Mouse (Mus musculus) gastrocnemius, adult 8-10 months (tissue): Measurements from ENCODE around the gene Mrps25. TPM values are rescaled to one million over a fixed set of nuclear protein-coding genes. Genes with fewer than 3 reads are reported as not detected.

Source experiments
- DNase-seq, 2 experiments: peaks; one replicate each; pipeline ENCODE4 v3.0.0; 2022; ENCODE audit warnings: low spot score in 2 of 2
- total RNA-seq, 4 experiments: library from RNA; stranded (reverse); gene quantifications; 2 replicates each; pipeline ENCODE4 v1.2.4; 2022

Gene Mrps25
- total RNA-seq, result 10 to 100 TPM; 30.4 to 36.8 (median 36.1) TPM

DNA sequence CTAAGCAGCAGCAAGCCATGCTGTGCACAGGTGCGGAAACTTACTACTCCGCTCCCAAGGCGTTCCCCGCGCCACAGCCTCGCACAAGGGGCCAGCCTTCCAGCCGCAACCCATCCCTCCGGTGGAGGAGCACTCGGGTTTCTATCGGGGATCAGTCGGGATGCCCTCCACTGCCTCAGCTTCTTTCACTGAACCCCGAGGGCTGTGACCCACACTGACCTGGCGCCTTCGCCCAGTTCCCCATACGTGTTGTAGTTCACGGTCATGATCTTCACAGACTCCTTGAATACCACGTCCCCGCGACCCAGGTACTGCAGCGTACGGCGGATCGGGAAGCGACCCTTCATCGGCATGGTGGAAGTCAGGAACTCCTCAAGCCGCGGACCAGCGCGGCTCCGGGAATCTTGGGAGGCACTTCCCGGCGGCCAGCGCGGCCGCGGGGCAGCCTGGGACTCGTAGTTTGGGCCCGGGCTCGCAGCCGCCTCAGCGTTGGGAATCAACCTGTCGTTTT, at the start of gene Mrps25:
Gene Mrps25, minus strand, starts transcription at position 413 of the 511 bp plus-strand sequence.
- peak; percentile 29 to 44 for DNase-seq

DNA sequence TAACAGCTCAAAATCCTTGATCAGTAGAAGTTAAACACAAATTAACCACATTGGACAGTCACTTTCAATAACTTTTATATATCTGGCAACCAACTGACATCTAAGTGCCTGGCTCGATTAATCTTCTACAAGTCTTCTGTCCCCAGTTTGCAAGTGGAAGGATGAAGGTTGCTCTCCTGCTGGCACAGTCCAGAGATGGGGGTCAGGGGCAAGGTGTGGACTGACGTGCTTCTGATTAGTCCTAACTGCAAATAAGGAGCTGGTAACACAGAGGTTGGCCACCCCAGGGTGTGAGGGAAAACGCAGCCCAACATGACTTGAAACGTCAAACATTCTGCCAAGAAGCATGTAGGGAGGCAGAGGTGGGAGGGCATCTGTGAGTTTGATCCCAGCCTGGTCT, 47.9 kb upstream of the Mrps25 start:
- no peak for DNase-seq

DNA sequence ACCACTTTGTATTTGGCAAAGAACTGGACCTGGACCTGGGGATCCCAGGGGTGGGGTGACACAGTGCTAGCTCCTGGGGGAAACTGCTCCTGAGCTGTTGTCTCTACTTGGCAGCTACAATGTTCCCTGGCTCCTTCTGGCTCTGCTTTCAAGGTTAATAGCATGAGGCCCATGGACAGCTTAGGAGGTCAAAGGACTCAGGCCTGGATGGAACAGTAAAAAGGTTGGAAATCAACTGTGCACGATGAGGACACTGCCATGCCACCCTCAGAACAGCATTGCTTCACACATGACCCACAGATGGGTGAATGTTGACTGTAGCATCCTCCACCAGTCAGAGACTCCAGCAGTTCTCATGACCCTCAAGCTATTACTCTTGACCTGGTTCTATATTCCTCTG, 47.5 kb upstream of the Mrps25 start:
- no peak for DNase-seq

DNA sequence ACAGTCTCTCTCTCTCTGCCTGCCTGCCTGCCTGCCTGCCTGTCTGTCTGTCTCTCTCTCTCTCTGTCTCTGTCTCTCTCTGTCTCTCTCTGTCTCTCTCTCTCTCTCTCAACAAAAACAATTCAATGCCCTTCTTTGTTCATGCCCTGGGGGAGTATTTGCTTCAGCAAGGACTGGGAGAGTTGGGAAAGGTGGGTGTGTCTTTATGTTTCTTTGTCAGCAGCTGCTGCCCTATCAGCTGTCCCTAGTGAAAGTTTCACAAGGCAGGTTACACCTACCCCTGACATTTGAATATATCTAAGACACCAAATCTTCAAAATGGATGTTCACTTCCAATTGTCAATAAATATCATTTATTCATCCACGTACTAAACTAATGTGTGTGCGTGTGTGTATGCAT, 45.8 kb upstream of the Mrps25 start:
- DNase-seq, result no peak

DNA sequence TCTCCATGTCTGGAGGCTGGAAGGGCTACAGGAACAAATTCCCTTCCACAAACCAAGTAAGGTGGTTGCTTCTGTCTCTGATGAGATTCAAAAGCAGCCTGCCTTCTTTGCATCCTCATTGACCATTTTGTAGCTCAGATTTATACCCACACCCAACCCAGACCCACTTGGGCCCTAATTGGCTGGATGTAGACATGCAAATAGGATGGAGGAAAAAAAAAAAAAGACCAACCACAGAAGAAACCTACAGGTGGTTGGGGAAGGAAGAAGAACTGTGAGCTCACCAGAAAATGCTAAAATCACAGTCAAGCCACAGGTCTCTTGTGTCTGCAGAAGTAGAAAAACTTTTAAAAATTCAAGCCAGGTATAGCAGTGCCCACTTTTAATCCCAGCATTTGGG, 45.3 kb upstream of the Mrps25 start:
- no peak for DNase-seq

DNA sequence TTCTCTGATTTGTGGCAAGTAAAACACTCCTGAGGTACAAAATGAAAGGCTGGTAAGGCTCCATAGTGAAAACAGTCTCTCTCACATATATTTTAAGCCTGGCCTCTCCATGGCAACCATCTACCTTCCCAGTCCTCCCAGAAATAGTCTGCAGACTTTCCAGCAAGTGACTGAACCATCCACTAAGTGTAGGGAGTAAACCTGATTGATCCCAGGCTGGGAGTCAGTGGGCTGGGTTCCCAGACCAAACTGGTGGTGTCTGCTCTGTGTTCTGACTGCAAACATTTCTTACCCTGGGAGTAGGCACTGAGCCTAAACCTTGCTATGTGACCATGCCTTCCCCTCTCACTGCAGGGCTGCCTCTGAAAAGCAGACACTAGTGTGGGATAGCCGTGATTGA, 41.1 kb upstream of the Mrps25 start:
- no peak for DNase-seq

DNA sequence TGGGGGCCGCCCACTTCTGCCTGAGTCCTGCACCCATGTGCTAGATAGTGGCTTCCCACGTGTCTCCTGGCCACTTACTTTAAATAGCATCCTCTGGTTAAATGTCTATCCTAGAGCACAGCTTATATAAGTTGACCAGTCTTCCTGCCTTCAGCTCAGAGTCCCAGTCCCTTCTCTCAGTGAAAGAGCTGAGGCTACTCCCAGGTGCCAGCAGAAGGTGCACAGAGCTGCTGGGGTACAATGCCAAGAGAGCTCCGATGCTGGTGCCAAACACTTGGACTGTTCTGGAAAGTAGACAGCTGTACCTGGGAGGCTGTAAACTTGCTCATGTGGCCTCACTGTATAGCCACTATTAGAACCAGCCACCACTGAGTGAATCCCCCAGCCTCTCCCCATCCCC, 38.2 kb upstream of the Mrps25 start:
- no peak for DNase-seq

DNA sequence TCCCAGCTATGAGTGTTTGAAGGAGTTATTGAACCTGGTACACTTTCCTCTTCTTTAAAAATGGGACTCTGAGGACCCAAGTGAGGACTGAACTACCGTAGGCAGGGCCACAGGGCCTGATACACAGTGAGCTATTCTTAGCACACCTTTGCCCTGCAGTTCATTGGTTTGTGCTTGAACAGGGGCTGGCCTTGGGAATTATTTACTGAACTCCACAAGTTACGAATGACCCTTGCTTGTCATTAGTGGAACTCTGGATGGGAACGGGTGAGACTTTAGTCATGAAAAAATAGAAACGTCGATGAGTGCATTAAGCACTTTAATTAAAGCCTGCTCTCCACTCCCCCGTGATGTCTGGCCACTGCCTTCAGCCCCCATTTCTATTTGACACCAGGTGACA, 37.8 kb upstream of the Mrps25 start:
- no peak for DNase-seq

DNA sequence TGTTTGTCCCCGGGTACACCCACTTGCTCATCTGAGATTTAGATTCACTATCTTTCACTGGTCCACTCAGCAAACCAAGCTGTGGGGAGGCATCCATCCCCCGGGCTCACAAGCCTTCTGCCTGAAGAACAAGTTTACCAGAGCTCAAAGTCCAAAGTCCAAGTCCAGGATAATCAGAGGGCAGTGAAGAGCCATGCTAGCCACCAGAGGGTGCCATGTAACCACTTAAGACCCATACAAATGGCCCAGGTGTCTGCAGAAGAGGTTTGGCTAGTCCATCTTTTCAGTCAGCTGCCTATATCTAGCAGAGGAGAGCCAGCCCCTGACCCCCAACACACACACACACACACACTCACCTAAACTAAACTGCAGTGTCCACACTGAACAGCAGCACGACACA, 35.6 kb upstream of the Mrps25 start:
- no peak for DNase-seq

DNA sequence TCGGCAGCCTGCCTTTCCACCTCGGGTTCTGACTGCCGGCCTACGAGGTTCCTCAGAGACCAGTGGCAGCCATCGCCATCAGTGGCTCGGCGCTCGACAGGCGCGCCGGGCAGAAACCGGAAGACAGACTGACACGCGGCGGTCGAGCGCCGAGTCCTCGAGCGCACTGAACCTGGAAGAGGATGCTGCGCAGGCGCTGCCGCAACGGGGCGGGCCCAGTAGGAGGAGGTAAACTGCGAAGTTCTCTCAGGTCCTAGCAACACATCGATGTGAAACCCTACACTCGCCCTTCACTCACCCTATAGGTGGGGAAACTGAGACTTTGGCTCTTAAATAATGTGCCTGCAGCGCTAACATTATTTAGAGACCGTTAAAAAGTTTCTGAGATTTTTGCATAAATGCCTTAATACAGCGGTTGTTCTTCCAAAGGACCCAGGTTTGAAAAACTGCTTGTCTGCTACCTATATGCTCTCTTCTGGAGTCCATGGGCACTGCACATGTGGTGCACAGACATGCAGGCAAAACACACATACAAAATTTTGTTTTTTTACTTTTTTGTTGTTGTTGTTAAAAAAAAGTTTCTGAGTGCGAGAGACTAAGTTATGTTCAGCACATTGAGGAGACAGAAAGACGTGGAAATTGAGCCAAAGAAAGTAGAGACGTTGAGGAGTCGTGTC, 31.1 kb upstream of the Mrps25 start, which contains the start of gene Rbsn:
Gene Rbsn, minus strand, starts transcription at position 153 of the 677 bp plus-strand sequence.
- peak; percentile 85 to 92 for DNase-seq

DNA sequence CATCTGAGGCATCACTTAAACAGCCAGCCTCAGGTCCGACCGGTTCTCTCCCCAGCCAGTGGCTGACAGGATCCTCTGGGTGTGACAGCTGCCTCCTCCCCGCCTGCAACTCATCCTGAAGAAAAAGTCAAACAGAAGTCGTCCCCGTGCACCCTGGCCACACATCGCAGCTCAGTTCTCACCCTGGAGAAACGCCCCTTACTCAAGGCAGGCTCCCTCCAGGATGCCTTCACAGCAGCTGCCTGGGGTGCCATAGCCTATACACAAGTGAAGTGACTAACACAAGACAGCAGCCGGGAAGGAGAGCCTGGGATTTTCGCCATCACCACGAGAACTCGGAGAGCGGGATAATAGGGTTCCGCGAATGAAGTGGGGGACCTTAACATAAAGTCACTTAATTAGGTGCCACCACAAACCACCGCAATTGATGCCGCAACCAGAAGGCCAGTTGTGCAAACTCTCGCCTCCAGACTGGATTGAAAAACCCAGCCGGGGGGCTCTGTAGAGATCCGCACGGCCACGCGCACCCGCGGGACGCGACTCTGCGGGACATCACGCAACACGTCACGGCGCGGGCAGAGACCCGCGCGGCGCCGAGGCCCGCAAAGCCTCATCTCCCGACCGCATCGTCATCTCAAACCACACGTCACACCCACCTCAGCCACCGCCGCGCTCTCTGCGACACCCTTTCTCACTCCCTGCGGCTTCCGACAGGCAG, 30.4 kb upstream of the Mrps25 start:
- DNase-seq, result no peak

DNA sequence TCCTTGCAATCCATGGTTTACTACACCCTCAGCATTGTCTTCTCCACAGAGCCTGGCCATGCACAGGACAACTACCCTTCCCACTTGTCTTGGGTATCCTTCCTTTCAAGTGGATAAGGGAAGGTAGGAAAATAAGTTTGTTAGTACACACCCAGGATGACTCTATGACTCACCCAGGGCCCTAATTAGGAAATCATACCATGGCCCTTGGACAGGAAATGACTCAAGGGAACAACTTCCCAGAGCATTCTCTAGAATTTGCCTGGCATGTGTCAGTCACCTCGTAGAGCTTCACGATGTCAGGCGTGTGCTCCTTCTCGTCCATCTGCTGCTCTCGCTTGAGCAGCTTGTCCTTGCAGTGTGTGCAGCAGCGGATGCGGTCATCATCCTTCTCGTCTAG, 15.6 kb upstream of the Mrps25 start:
- DNase-seq, result no peak

DNA sequence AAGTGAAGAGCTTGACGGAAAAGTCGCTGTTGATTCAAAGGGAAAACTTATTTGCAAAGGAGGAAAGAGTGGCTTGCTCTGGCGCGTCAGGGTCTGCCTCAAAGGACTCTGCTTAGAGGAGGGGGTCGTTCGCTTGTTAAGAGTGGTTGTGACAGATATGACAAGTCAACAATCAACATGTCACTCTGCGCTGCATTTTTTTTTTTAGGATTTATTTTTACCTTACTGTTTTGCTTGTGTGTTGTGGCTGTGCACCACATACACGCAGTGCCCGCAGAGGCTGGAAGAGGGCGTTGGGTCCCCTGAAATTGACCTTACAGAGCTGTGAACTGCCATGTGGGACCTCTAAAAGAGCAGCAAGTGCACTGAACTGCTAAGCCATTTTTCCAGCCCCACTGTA, 345 bp upstream of the Mrps25 start:
- no peak for DNase-seq

DNA sequence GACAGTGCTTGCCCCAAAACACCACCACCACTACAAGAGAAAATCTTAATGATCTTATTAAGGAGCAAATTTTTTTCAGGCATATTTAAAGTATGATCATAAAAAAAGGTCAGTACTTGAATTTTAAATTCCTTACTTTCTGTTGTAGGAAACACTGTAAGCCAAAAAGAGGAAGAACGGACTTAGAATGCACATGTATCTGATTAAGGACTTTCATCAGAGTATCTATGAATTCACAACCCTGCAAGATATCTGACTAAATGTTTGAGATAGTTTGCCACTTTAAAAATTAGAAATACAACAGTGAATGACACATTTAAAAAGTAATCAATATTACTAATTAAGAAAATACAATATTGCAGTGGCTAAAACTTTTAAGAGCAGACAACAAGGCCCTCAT, 7.4 kb downstream of the Mrps25 start:
- no peak for DNase-seq

DNA sequence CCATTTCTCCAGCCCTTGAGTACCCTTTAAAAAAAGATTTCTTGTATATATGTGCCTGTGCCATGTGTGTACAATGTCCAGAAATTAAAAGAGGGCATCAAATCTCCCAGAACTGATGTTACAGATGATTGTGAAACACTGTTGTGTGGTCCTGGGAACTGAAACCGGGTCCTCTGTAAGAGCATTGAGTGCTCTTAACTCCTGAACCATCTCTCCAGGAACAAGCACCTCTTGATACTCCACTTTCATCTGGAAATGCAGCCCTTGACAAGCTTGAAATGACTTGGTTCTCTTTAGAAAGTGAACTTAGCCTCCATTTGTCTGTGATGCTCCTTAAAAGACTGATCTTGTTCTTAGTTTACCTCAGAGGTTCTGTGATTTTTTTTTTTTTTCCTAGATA, 21.1 kb downstream of the Mrps25 start:
- no peak for DNase-seq

DNA sequence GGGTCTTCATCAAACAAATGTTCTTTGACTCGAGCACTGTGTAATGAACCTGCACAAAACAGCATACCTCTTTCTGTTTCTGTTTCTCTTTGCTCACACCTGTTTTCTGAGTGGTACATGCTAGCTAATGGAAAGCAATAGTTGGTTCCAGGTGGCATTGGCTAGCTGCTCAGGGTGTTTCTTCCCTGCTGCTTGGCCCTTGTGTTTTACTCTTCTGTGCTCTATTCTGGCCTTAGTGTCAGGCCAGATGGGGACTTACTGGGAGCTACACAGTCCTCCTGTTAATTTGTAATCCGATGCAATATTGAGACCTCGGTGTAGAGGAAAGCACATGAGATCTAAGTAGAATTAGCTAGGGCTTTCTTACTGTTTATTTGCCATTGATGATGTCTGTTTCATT, 25.0 kb downstream of the Mrps25 start:
- no peak for DNase-seq

DNA sequence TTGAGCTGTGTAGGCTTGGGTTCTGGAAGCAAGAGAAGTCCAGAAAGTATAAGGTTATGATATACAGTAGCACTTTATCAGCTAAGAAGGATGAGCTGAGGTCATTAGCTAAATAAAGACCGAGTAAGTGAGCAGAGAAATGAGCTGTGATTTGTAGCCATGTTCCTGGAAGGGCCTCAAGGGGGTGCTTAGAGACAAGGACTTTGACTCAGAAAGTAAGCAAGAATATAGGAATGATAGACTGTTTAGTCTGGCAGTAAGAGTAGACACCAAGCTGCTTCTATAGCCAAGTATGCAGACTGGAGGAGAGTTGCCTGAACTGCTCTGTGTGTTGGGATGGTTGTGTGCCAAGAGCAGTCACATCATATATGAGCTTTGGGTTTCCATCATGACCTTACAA, 30.1 kb downstream of the Mrps25 start:
- DNase-seq, result no peak

DNA sequence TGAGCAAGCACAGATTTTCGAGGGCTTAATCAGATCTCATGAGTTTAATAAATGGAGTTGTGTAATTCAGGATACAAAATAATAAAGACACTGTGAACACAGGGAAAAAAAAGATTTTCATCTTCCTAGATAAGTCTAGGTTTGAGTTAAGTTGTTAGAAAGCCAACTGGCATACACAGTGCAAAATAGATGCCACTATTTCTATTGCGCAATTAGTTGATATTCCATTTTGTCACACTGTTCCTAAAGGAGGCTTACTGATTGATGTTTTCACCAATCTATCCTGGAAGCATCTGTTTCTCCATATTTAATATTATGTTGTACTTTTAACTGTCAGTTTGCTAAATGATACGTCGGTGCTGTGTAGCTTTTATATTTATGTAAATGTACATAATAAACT, 38.0 kb downstream of the Mrps25 start:
- no peak for DNase-seq

DNA sequence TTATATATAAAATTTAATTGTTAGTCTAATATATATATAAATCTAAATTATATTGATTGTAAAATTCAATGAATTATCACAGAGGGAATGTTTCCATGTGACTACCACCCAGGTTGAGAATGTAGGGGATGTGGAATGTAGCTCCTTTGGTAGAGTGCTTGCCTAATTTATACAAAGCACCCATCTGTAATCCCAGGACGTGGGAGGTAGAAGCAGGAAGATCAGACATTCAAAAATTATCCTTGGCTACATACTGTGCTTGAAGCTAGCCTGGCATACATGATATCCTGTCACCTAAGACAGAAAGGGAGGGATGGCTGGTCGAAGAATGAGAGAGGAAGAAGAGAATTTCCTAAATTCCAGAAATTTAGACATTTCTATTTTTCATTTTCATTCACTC, 47.5 kb downstream of the Mrps25 start:
- no peak for DNase-seq

DNA sequence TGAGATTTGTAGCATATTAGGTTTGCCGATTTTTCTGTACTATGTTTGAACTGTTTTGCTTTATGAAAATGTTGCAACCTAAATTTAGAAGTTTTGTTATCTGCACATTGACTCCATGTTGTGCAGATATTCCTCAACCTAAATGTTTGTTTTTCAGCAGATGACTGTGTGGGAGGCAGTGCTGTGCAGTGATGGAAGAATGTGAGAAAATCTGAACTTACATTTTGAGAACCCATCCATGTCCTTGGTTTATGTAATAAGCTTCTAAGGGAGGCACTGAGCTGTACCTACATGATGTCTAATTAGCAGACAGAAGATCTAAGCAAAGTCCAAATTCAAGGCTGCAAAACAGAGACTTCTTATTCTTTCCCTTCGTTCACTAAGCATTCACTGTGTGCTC, 50.2 kb downstream of the Mrps25 start:
- DNase-seq, result no peak

DNA sequence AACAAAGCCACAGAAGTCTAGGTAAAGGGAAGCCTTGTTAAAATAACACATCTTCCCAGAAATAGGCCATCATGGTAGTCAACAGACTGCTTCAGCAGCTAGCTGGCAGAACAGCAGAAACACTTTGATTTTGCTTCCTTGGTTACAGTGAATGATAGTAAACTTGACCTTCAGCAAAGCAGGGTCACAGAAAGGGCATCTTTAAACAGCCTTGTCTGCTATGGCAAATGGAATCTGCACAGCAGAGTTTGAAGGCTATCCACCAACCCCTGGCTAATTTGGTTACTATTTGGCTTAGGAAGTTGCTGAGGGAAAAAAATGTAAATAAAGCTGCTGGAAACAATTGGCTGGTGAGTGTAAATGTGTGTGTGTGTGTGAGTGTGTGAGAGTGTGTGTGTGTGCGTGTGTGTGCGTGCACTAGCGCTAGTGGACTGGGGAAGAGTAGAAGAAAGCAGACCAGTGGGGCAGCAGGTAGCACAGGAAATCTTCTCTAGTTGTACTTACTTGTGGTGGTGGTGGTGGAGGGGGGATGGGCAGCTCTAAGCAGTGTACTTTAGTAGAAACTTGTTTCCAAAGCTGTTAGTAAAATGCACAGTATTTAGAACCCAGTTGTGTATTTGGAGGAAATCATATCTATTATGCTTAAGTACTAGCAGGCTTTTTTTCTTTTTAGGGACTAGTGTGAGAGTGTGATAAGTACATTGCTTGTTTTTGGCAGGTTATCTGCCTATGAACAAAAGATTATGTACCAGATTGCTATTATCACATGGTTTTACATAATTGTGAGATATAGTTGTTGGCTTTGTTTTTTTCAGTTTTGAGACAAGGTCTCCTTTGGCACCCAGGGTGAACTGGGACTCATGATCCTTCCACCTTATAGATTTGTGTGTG, 51.6 kb downstream of the Mrps25 start:
- DNase-seq, result no peak

DNA sequence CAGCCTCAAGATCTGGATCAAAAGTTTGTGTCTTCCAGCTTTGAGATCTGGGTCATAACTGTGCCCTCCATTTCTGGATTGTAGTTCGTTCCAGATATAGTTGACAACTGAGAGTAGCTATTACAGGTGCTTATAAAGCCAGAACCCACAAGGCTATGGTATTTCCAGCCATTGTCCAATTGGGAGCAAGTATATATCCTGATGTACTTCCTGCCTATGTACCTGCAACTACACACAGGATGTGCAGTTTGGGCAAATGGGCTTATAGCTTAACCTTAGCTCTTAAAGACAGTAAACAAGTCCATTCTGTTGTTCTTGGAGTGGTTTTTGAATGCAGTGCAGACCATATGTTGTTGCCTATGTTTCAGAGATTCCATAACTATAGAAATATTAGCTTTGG, 52.4 kb downstream of the Mrps25 start:
- DNase-seq, result no peak
